Mouse (Mus musculus) urinary bladder, postnatal 14 days (tissue): ENCODE measurements around the gene 1700013F07Rik.
"Not testable (repeated sequence)": the region's sequence is repeated elsewhere in the genome, so short reads cannot be mapped to it uniquely, and the experiment has no call there.

Experiments
- DNase-seq: peaks from one replicate; pipeline ENCODE4 v3.0.0; 2021; ENCODE audit warnings: low spot score

1700013F07Rik gene

GRCm38 (mm10) chr3:108533951-108534350, at the start of gene 1700013F07Rik:
Gene 1700013F07Rik, plus strand, starts transcription at chr3:108534150.
- DNase-seq = no peak

GRCm38 (mm10) chr3:108484749-108485148, 49.2 kb upstream of the 1700013F07Rik start:
- no peak for DNase-seq

- no peak for DNase-seq
Measured at GRCm38 (mm10) chr3:108489968-108490367, 44.0 kb upstream of the 1700013F07Rik start.

- DNase-seq = no peak
Measured at GRCm38 (mm10) chr3:108494861-108495474, 39.0 kb upstream of the 1700013F07Rik start.

- DNase-seq = no peak
Measured at GRCm38 (mm10) chr3:108495486-108495885, 38.5 kb upstream of the 1700013F07Rik start.

- DNase-seq = no peak
Measured at GRCm38 (mm10) chr3:108497602-108498001, 36.3 kb upstream of the 1700013F07Rik start.

- DNase-seq = no peak
Measured at GRCm38 (mm10) chr3:108499826-108500225, 34.1 kb upstream of the 1700013F07Rik start.

GRCm38 (mm10) chr3:108501411-108501810, 32.5 kb upstream of the 1700013F07Rik start:
- not testable (repeated sequence) for DNase-seq

GRCm38 (mm10) chr3:108503908-108504307, 30.0 kb upstream of the 1700013F07Rik start:
- no peak for DNase-seq

GRCm38 (mm10) chr3:108508745-108509474, 25.0 kb upstream of the 1700013F07Rik start:
- no peak for DNase-seq

- no peak for DNase-seq
Measured at GRCm38 (mm10) chr3:108510156-108510555, 23.8 kb upstream of the 1700013F07Rik start.

GRCm38 (mm10) chr3:108510716-108511483, 23.1 kb upstream of the 1700013F07Rik start:
- peak; percentile 6 for DNase-seq

GRCm38 (mm10) chr3:108513465-108513864, 20.5 kb upstream of the 1700013F07Rik start:
- DNase-seq = no peak

GRCm38 (mm10) chr3:108518276-108518675, 15.7 kb upstream of the 1700013F07Rik start:
- DNase-seq = no peak

- no peak for DNase-seq
Measured at GRCm38 (mm10) chr3:108523415-108523814, 10.5 kb upstream of the 1700013F07Rik start.

- no peak for DNase-seq
Measured at GRCm38 (mm10) chr3:108528489-108528888, 5.5 kb upstream of the 1700013F07Rik start.

GRCm38 (mm10) chr3:108533114-108533885, 650 bp upstream of the 1700013F07Rik start:
- DNase-seq = peak; percentile 85

GRCm38 (mm10) chr3:108535896-108536516, 2.1 kb downstream of the 1700013F07Rik start:
- no peak for DNase-seq

GRCm38 (mm10) chr3:108536517-108537260, 2.7 kb downstream of the 1700013F07Rik start, which contains the start of gene 5330417C22Rik:
Gene 5330417C22Rik, minus strand, starts transcription at chr3:108536536.
- peak; percentile 27 for DNase-seq

- peak; percentile 84 for DNase-seq
Measured at GRCm38 (mm10) chr3:108537303-108537702, 3.4 kb downstream of the 1700013F07Rik start.

- DNase-seq = no peak
Measured at GRCm38 (mm10) chr3:108542299-108542698, 8.3 kb downstream of the 1700013F07Rik start.
